Mouse (Mus musculus): ENCODE measurements around the gene Itih1.

DNA sequence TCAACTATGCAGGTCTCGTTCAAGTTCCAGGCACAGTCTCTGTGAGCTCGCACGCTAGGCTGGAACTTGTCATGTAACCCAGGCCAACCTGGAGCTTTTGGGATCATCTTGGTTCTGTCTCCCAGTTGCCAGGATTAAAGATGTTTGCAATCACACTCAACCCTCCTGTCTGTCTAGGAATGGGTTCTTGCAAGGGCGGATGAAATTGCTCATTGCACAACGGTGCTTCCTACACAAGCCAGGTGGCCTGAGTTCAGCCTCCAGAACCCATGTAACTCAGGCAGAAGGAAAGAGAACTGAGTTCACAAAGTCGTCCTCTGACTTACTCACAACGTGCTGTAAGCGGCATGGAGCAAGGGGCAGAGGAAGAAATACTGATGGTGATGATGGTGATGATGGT is 31.9 kb downstream of the Itih1 start:
- TF ChIP-seq GATA1 (IDR thresholded peaks at IDR 0.05; ENCODE audit: borderline replicate concordance, low read length) (no peak), FLI1 (IDR thresholded peaks at IDR 0.05; ENCODE audit: low read length) (no peak)
